Mouse (Mus musculus) urinary bladder, adult 18-20 months (tissue): ENCODE data around the gene Sema5b.

Source experiments
- DNase-seq, 2 experiments: peaks; one replicate each; pipeline ENCODE4 v3.0.0; 2022; ENCODE audit warnings: low spot score in 2 of 2, mixed read lengths in 2 of 2

Gene Sema5b

GRCm38 (mm10) chr16:35704796-35705195 lies 163.9 kb downstream of the Sema5b start:
- DNase-seq: no peak

GRCm38 (mm10) chr16:35707004-35707403 lies 166.1 kb downstream of the Sema5b start:
- no peak for DNase-seq

GRCm38 (mm10) chr16:35711004-35711403 lies 170.1 kb downstream of the Sema5b start:
- no peak for DNase-seq

GRCm38 (mm10) chr16:35713606-35714005 lies 172.7 kb downstream of the Sema5b start:
- no peak for DNase-seq
